Mouse (Mus musculus): ENCODE results near the gene Zfp239.
"Not testable (repeated sequence)": the region's sequence is repeated elsewhere in the genome, so short reads cannot be mapped to it uniquely, and the experiment has no call there.

Zfp239 gene

DNA sequence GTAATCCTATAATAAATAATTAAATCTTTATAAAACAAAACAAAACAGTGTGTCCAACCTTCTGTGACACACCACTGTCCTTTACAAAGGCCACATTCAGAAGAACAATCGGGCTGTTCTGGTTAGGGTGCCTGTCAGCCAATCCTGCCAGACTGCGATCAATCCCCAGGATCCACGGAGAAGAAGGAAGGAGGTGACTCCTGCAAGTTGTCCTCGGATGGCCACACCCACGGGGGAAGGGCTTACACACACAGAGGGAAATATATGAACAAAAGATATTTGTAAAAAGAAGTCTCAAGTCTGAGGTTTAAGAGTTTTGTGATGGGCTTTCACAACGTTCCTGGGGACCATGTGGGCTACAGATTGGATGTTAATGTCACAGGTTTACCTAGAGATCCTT, at the start of gene Zfp239:
Gene Zfp239, plus strand, starts transcription at position 253 of the 400 bp plus-strand sequence.
- DNase-seq (ENCODE audit: low spot score) = no peak

DNA sequence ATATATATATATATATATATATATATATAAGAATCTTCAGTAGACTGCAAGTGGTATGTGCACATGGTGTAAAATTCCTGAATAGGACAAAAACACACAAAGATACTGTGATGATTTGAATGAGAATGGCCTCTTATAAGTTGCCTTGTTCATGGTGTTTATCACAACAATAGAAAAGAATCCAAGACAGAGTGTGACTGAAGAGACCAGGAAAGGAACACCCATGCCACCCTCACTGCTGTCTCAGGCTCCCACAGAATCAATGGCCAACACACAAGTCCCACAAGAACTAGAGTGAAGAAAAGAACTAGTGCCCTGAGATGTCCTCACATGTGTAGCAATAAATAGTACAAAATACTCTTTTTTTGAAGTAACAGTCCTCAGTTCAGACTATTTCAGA, 47.2 kb upstream of the Zfp239 start:
- no peak for DNase-seq (ENCODE audit: low spot score)

- no peak for DNase-seq (ENCODE audit: low spot score)
These were observed 44.8 kb upstream of the Zfp239 start for GRCm38 (mm10) chr6:117817108-117817541.

DNA sequence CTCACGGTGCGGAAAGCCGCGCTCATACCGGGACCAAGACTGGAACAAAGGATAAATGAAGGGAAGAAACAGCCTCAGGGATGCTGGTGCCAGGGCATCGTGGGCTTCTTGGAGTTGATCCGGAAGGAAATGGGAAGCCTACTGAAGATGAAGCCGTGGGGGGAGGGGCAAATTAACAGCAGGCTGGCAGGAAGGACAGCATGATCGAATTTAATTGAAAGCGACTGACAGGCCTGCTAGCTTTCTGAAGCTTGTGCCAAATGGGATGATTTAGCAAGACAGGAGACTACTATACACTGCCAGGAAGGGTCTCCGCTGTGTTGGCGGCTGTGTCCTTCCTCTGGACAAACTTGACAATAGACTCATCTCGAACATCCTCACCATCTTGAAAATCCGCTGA, 41.6 kb upstream of the Zfp239 start:
- no peak for DNase-seq (ENCODE audit: low spot score)

- peak; percentile 34 for DNase-seq (ENCODE audit: low spot score)
These were observed 36.5 kb upstream of the Zfp239 start for GRCm38 (mm10) chr6:117825369-117825768.

DNA sequence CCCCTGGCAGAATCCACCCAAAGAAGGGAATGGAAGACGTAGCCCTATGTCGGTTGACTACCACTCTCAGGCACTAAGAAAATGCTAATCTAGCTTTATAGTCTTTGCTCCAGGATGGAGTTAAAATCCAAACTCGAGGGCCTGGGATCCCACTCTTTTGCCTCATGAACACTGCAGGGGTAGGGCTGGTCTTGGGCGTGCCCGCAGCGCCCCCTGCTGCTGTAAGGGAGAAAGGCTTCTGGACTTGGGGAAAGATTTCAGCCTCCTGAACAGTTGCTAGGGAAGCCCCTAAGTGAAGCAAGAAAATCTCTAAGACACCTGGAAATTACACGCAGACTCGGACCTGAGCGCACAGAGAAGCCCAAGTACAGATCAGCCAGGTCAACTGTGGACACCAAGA, 33.6 kb upstream of the Zfp239 start:
- peak; percentile 68 for DNase-seq (ENCODE audit: low spot score)

- DNase-seq (ENCODE audit: low spot score) = peak; percentile 94
These were observed 21.0 kb upstream of the Zfp239 start, which contains the start of gene Zfp637 for GRCm38 (mm10) chr6:117840686-117841510. Zfp637 (plus strand) TSS chr6:117841180.

- peak; percentile 12 for DNase-seq (ENCODE audit: low spot score)
These were observed 20.4 kb upstream of the Zfp239 start for GRCm38 (mm10) chr6:117841511-117841955.

DNA sequence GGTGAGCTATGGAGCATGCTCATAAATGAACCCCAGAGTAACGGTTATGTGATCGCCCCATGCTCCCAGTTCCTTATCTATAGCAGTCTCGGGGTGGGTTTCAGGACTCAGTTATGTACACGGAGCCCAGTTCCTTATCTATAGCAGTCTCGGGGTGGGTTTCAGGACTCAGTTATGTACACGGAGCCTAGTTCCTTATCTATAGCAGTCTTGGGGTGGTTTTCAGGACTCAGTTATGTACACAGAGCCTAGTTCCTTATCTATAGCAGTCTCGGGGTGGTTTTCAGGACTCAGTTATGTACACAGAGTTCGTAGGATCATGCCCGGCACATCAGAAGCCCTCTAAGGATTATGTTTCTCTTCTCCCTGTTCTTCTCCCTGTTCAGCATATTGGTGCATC, 17.3 kb upstream of the Zfp239 start:
- no peak for DNase-seq (ENCODE audit: low spot score)

DNA sequence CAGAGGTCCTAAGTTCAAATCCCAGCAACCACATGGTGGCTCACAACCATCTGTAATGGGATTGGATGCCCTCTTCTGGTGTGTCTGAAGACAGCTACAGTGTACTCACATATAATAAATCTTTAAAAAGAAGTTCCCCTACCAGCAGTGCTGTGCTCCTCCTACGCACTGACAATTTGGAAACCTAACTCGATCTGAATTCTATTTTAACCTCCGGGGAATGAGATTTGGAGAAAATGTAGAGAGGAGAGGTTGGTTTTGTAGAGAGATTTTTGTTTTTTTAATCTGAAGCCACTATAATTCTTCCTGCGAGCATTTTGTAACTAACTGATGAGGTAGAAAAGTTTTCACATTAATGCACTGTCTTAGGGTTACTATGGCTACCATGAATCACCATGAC, 15.2 kb upstream of the Zfp239 start:
- DNase-seq (ENCODE audit: low spot score) = not testable (repeated sequence)

GRCm38 (mm10) chr6:117847772-117848171, 14.1 kb upstream of the Zfp239 start:
- no peak for DNase-seq (ENCODE audit: low spot score)

DNA sequence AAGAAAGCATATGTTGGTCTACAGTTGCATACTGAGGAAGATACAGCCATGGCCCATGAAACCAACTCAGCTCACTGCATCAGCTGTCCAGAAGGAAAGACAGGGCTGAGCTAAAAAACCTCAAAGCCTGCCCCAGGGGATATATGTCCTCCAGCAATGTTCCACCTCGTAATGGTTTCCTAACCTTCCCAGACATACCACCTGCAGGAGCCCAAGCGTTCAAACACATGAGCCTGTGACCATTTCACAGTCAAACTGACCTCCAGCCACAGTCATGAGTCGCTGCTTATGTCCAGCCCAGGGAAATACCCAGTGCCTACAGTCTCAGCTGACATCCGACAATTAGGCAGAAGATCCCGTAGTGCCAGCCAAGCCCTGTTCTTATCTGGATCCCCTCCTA, 13.3 kb upstream of the Zfp239 start:
- DNase-seq (ENCODE audit: low spot score) = peak; percentile 2

GRCm38 (mm10) chr6:117851747-117852146, 10.2 kb upstream of the Zfp239 start:
- DNase-seq (ENCODE audit: low spot score) = no peak

- DNase-seq (ENCODE audit: low spot score) = no peak
These were observed 3.9 kb upstream of the Zfp239 start for GRCm38 (mm10) chr6:117857990-117858389.

- no peak for DNase-seq (ENCODE audit: low spot score)
These were observed 565 bp downstream of the Zfp239 start for GRCm38 (mm10) chr6:117862465-117862864.

- peak; percentile 68 for DNase-seq (ENCODE audit: low spot score)
These were observed 1.2 kb downstream of the Zfp239 start for GRCm38 (mm10) chr6:117862899-117863620.

DNA sequence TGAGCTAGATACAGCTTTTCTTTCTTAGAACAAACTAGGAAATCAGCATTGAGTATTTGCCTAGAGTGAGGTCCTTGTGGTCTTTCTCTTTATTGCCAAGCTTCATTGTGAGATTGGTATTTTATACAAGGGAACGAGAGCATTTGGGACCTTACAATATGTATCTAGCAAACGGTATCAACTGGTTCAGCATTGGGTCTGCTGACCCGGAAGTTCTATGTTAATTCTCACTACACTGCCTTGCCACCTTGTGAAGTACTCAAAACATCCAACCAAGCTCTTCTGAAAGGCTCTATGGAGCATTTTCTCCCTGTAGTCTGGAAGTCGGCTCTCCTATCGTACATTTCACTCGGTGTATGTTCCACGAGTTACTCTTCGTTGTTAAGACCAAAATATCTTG, 1.9 kb downstream of the Zfp239 start:
- no peak for DNase-seq (ENCODE audit: low spot score)

GRCm38 (mm10) chr6:117868187-117868586, 6.3 kb downstream of the Zfp239 start:
- no peak for DNase-seq (ENCODE audit: low spot score)

DNA sequence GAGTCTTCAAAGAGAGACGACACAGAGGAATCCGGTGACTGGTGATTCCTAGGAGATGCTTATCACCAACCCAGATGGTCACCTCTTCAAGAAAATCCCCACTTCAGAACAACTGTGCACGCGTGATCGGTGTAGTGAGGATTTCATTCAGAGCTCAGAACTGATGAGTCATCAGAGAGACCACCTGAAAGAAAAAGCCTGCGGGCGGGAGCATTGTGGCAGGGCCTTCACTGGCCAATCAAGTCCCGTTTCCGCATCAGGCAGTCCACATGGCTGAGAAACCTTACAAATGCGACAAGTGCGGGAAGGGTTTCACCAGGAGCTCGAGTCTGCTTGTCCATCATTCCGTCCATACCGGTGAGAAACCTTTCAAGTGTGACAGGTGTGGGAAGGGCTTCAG, 9.1 kb downstream of the Zfp239 start:
- no peak for DNase-seq (ENCODE audit: low spot score)

- DNase-seq (ENCODE audit: low spot score) = not testable (repeated sequence)
These were observed 11.6 kb downstream of the Zfp239 start for GRCm38 (mm10) chr6:117873450-117873849.

DNA sequence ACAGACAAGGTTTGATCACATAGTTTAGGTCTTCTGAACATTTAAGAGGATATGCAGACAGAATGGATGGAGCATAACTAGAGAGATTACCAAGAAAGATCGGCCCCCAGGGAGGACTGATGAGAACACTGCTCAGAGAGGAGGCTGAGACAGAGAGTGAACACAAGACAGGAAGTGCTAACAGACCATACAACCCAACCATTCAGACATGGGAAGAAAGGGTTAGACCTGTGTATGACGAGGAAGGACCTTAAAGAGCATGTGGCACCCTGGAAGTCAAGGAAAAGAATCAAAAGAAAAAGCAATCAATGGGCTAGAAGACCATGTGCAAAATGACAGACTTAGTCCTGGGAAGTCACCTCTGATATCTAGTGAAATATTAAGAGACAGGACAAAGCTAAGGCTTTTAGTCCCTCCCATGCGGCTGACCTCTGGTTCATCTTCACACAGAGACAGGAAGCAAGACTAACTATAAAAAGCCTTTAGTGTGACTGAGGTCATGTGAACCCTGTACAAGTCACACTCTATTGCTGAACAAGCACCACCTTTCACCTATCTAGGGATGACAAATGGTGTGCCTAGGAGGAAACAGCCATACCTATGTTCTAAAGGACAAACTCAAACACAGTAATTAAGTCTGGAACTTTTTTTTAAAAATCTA, 12.9 kb downstream of the Zfp239 start:
- DNase-seq (ENCODE audit: low spot score) = no peak

DNA sequence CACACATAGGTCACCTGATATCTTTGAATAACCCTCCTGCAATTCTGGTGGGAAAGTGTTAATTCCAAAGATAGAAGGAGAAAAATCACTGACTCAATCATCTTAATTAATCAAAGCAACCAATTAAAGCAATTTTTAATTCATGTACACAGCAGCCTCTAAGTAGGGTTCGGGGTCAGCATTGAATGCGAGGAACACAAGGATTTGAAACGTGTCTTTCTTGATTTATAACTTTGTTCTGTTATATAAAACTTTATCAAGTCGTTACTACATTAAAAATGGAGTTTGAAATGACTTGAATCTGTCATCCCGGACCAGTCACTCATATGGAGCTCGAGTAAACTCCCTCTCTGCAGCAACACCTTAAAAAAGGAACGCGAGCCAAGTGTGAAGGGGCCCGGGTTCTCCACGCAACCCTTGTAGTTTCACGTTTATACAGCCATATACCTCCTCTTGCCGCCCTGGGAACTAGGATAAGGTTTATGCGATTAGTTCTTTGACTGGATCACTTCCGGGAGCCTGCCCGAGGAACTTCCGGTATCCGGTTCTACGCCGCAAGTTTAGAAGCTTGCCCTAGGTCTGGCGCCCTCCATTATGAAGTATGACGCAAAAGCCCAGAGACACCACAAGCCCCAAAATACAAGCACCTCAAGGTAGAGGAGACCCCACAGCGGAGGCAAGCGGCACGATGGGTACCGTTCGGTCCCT, 17.0 kb downstream of the Zfp239 start:
- DNase-seq (ENCODE audit: low spot score) = peak; percentile 92
